Mouse (Mus musculus) kidney, embryonic 16.5 days (tissue): ENCODE measurements around the gene Itga5. TPM values are rescaled to one million over a fixed set of nuclear protein-coding genes. Genes with fewer than 3 reads are reported as not detected.
A peak's percentile ranks its signal among the peaks of the same experiment; 100 is the strongest.
"Not testable (repeated sequence)": the region's sequence is repeated elsewhere in the genome, so short reads cannot be mapped to it uniquely, and the experiment has no call there.

Experiments
- ATAC-seq: fragments of 200-750 bp; cut with Nextera tagmentation; 2 replicates; pipeline ENCODE4 v1.8.0; 2017; ENCODE audit warnings: moderate TSS enrichment; ENCODE audit not compliant: low FRiP score, low TSS enrichment
- H3K27ac ChIP-seq: fragments of 300-500 bp; sonication (generic); 2 replicates; pipeline ENCODE4 v1.5.1; 2014; ENCODE audit warnings: low read length
- H3K27me3 ChIP-seq: fragments of 300-500 bp; sonication (generic); 2 replicates; pipeline ENCODE4 v1.6.1; 2014; ENCODE audit warnings: low read length, control low read depth, mixed read lengths; ENCODE audit not compliant: insufficient read depth
- H3K36me3 ChIP-seq: fragments of 300-500 bp; sonication (generic); 2 replicates; pipeline ENCODE4 v1.6.1; 2014; ENCODE audit warnings: low read length, control low read depth, mixed read lengths; ENCODE audit not compliant: insufficient read depth
- H3K4me1 ChIP-seq: fragments of 300-500 bp; sonication (generic); 2 replicates; pipeline ENCODE4 v1.6.1; 2014; ENCODE audit warnings: low read length, control low read depth, mixed read lengths; ENCODE audit not compliant: insufficient read depth
- H3K4me2 ChIP-seq: fragments of 300-500 bp; sonication (generic); replicated peaks from 2 replicates; pipeline ENCODE4 v1.6.1; 2014; ENCODE audit warnings: low read depth, low read length
- H3K4me3 ChIP-seq: fragments of 300-500 bp; sonication (generic); 2 replicates; pipeline ENCODE4 v1.5.1; 2014; ENCODE audit warnings: mild to moderate bottlenecking, low read length
- H3K9ac ChIP-seq: fragments of 300-500 bp; sonication (generic); replicated peaks from 2 replicates; pipeline ENCODE4 v1.6.1; 2014; ENCODE audit warnings: low read length
- H3K9me3 ChIP-seq: fragments of 300-500 bp; sonication (generic); 2 replicates; pipeline ENCODE4 v1.6.1; 2016; ENCODE audit warnings: low read length, control low read depth
- WGBS: fragments of 180-500 bp; shearing (Covaris S2); extraction: QIAGEN DNeasy Blood & Tissue Kit; methylation state at CpG from one replicate; pipeline ENCODE4 v1.1.7; 2014; 5-methylcytosine and 5-hydroxymethylcytosine counted together
- polyA plus RNA-seq: library from polyadenylated mRNA; unstranded; fragments of >200 nt; fragmentation: Nextera tagmentation; extraction: Ambion mirVana; gene quantifications from 2 replicates; pipeline ENCODE4 v1.2.1, GENCODE M21; 2015

The Itga5 gene
- 40.7 and 44.3 TPM in 2 replicates for polyA plus RNA-seq

- Histone ChIP-seq H3K4me3 (peak within 1 kb of the TSS; percentile 88), H3K36me3 (no peaks in the 10 kb centered on the region), H3K9me3 (no peaks in the 10 kb centered on the region), H3K4me1 (peaks cover 28% of the 10 kb centered on the region), H3K27ac (peak within 1 kb of the TSS; percentile 79), H3K9ac (peak within 1 kb of the TSS; percentile 93), H3K27me3 (no peaks in the 10 kb centered on the region), H3K4me2 (peak within 1 kb of the TSS; percentile 87)
- ATAC-seq, result peak; percentile 80
- under 1% methylated on average over 51 of the region's 51 CpGs for WGBS
These were observed at the start of gene Itga5 for GRCm38 (mm10) chr15:103366376-103367149. TSS of gene Itga5 (minus strand) at chr15:103366763.

GRCm38 (mm10) chr15:103405586-103405985 is 39.0 kb upstream of the Itga5 start:
- H3K4me1 ChIP-seq, H3K9ac ChIP-seq, H3K27me3 ChIP-seq, H3K4me3 ChIP-seq, H3K4me2 ChIP-seq, H3K27ac ChIP-seq, H3K9me3 ChIP-seq, ATAC-seq, H3K36me3 ChIP-seq: not testable (repeated sequence)
- WGBS, result 84% methylated on average over 2 of the region's 3 CpGs

GRCm38 (mm10) chr15:103401361-103401760 is 34.8 kb upstream of the Itga5 start:
- no peak overlapping the region for H3K9ac ChIP-seq
- no peak overlapping the region for H3K4me2 ChIP-seq
- no peaks in the 10 kb centered on the region for H3K27me3 ChIP-seq
- H3K4me1 ChIP-seq, result no peaks in the 10 kb centered on the region
- H3K9me3 ChIP-seq, result no peaks in the 10 kb centered on the region
- 91% methylated on average over 5 of the region's 5 CpGs for WGBS
- H3K4me3 ChIP-seq, result no peak overlapping the region
- no peaks in the 10 kb centered on the region for H3K36me3 ChIP-seq
- no peak overlapping the region for H3K27ac ChIP-seq
- ATAC-seq, result no peak

- H3K4me2 ChIP-seq, result no peak overlapping the region
- no peaks in the 10 kb centered on the region for H3K4me1 ChIP-seq
- H3K9me3 ChIP-seq, result no peaks in the 10 kb centered on the region
- no peak for ATAC-seq
- H3K27ac ChIP-seq, result no peak overlapping the region
- no peak overlapping the region for H3K9ac ChIP-seq
- H3K4me3 ChIP-seq, result no peak overlapping the region
- no peaks in the 10 kb centered on the region for H3K27me3 ChIP-seq
- no peaks in the 10 kb centered on the region for H3K36me3 ChIP-seq
These were observed 27.0 kb upstream of the Itga5 start for GRCm38 (mm10) chr15:103393577-103393976.

GRCm38 (mm10) chr15:103388556-103389145 is 22.1 kb upstream of the Itga5 start:
- Histone ChIP-seq H3K36me3 (no peaks in the 10 kb centered on the region), H3K4me1 (no peaks in the 10 kb centered on the region), H3K4me2 (no peak overlapping the region), H3K27ac (no peak overlapping the region), H3K27me3 (no peaks in the 10 kb centered on the region), H3K9me3 (no peaks in the 10 kb centered on the region), H3K4me3 (no peak overlapping the region), H3K9ac (no peak overlapping the region)
- WGBS, result 45% methylated on average over 4 of the region's 4 CpGs
- ATAC-seq, result peak; percentile 70; the same call in 1 of the 2 replicates

- H3K9me3 ChIP-seq, result no peaks in the 10 kb centered on the region
- ATAC-seq, result peak; percentile 40
- peaks cover 11% of the 10 kb centered on the region for H3K4me1 ChIP-seq
- peak overlapping the region; percentile 0; the same call in 1 of the 2 replicates for H3K4me2 ChIP-seq
- no peak overlapping the region for H3K9ac ChIP-seq
- peak overlapping the region; percentile 83 for H3K27ac ChIP-seq
- 61% methylated on average over 7 of the region's 7 CpGs for WGBS
- no peaks in the 10 kb centered on the region for H3K36me3 ChIP-seq
- no peaks in the 10 kb centered on the region for H3K27me3 ChIP-seq
- H3K4me3 ChIP-seq, result peak overlapping the region; percentile 25
These were observed 17.4 kb upstream of the Itga5 start for GRCm38 (mm10) chr15:103383771-103384488.

GRCm38 (mm10) chr15:103382795-103383406 is 16.3 kb upstream of the Itga5 start:
- Histone ChIP-seq H3K27ac (peak overlapping the region; percentile 83), H3K4me3 (peak overlapping the region; percentile 25), H3K36me3 (no peaks in the 10 kb centered on the region), H3K4me1 (peaks cover 22% of the 10 kb centered on the region), H3K4me2 (peak overlapping the region; percentile 0), H3K27me3 (no peaks in the 10 kb centered on the region), H3K9me3 (no peaks in the 10 kb centered on the region), H3K9ac (no peak overlapping the region)
- ATAC-seq, result peak; percentile 92
- 8% methylated on average over 5 of the region's 5 CpGs for WGBS

- no peak for ATAC-seq
- Histone ChIP-seq H3K4me1 (peaks cover 30% of the 10 kb centered on the region), H3K27me3 (no peaks in the 10 kb centered on the region), H3K4me2 (no peak overlapping the region), H3K27ac (no peak overlapping the region), H3K36me3 (no peaks in the 10 kb centered on the region), H3K4me3 (no peak overlapping the region), H3K9ac (no peak overlapping the region), H3K9me3 (no peaks in the 10 kb centered on the region)
- 88% methylated on average over 2 of the region's 2 CpGs for WGBS
These were observed 15.5 kb upstream of the Itga5 start for GRCm38 (mm10) chr15:103382075-103382474.

- ATAC-seq, result no peak; the same call in 1 of the 2 replicates
- Histone ChIP-seq H3K4me2 (no peak overlapping the region), H3K4me1 (peaks cover 38% of the 10 kb centered on the region), H3K4me3 (no peak overlapping the region), H3K9me3 (no peaks in the 10 kb centered on the region), H3K36me3 (no peaks in the 10 kb centered on the region), H3K27me3 (no peaks in the 10 kb centered on the region), H3K9ac (no peak overlapping the region), H3K27ac (no peak overlapping the region; the same call in 1 of the 2 replicates)
- 48% methylated on average over 3 of the region's 3 CpGs for WGBS
These were observed 12.2 kb upstream of the Itga5 start for GRCm38 (mm10) chr15:103378665-103379356.
